Mouse (Mus musculus) cerebellum, postnatal 4 days (tissue): ENCODE measurements at regions not wholly inside any gene's neighbourhood (a gene's known extent, or its start where the extent isn't known, plus 50 kb on each side); places are given as distances from the start of the nearest gene placed in this dataset.

ENCODE experiments used
- DNase-seq, 2 experiments: peaks; one replicate each; pipeline ENCODE4 v3.0.0; 2022; ENCODE audit warnings: low spot score in 2 of 2, mixed read lengths in 1 of 2

DNA sequence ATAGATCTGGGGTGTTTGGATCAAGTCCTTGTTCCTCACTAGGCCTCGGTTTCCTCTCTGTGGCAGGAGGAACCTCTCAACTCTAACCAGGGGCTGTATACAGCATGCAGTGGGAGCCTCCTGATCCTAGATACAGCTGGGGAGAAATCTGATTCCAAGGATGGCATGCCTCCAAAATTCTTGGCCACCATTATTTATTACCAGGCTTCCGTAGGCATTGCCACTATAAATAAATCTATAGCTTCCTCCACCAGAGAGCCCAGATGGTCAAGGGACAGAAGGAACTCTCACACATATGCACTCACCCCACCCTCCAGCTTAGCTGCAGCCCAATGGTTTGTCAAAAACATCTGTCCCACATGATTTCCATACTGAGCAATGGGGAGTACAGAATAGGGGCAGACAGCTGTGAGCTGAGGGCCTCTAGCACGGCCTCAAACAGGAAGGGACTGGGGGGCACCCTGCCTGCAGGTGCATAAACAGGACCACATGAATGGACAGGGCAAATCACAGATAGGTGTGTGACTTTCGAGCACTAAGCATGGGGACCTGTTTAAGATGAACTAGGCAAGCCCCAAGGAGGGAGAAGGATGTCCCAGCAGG lies 100.8 kb upstream of the Mgme1 start:
- DNase-seq: no peak

DNA sequence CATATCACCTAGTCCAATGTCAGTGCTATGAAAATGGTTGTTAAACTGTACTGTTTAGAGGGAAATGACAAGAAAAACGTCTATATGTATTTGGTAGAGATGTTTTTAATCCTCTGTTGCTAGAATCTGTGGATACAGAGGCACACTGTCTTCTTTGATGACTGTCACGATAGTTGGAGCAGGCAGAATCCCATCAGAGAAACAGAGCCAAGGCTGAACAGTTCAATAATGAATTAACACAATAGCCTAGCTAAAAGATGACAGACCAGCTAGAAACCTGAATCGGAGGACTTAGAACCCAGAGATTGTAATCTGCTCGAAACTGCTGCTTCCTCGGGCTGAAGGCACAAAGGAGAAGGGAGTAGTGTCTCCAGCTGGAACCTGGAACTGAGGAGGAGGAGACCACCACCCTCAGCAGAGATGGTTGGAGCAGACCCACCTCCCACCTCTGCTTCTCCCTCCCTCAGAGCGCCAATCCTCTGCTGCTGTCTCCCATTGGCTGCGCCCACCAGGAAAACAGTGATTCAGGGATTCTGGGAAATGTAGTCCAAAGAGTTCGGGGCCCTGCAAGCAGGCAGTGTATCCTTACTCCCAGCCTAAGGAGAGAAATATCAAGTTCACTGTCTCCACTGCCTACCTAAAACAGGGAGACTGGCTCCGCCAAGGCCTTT lies 98.2 kb upstream of the Mgme1 start:
- peak; percentile 43 to 71 for DNase-seq

- DNase-seq: no peak
Observed at GRCm38 (mm10) chr2:144173358-144174106, 96.9 kb upstream of the Mgme1 start.

- no peak for DNase-seq
Observed at GRCm38 (mm10) chr2:144174366-144175035, 96.0 kb upstream of the Mgme1 start.

- no peak for DNase-seq
Observed at GRCm38 (mm10) chr2:144176508-144177170, 93.8 kb upstream of the Mgme1 start.

- no peak for DNase-seq
Observed at GRCm38 (mm10) chr2:144177268-144177667, 93.2 kb upstream of the Mgme1 start.

DNA sequence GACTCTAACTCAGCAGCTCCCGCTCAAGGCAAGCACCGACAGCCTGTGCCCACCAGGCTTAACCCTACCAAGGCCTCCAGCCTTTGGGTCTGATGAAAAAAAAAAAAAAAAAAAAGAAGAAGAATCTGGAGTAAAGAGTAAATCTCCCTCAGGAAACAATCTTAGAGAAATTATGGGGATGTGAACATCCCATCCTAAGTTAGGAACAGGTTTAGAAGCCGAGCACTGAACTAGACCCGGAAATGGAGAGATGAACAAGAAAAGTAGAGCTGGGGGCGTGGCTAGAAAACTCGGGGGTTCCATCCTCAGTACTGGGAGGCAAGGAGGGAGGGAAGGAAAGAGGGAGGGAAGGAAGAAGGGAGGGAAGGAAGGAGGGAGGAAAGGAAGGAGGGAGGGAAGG lies 92.5 kb upstream of the Mgme1 start:
- no peak for DNase-seq

DNA sequence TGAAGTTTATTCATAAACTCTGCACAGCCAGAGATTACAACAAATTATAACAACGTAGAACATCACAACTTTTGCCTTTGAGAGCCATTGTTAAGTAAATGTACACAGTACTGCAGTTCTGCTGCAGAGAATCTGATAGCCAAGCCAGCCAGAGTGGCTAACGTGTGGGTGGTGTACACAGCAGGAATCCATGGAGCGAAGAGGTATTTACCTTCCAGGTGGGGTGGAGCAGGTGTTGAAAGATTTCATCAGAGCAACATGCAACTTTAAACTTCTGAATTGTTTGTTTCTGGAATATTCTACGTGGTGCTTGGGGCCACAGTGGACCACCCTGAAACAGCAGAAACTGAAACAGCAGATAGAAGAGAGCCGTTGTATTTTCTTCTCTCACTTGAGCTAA lies 88.4 kb upstream of the Mgme1 start:
- no peak for DNase-seq

DNA sequence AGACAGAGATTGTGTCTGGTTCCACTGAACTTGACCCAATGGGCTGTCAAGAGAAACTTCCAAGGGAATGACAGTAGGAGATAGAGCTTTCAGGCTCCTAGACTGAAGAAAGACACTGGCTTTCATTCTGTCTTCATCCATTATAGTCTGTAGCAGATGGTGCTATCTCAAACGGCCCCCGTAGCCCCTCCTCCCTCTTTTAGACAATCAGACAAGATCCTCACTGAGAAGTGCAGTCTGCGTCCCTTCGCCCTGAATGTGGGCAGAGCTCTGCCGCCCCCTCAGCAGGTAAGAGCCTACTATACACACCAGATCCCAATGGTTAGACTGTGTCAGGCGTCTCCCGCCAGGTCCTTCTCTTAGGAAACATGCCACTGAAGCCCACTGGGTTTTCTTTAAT lies 87.9 kb upstream of the Mgme1 start:
- no peak for DNase-seq

DNA sequence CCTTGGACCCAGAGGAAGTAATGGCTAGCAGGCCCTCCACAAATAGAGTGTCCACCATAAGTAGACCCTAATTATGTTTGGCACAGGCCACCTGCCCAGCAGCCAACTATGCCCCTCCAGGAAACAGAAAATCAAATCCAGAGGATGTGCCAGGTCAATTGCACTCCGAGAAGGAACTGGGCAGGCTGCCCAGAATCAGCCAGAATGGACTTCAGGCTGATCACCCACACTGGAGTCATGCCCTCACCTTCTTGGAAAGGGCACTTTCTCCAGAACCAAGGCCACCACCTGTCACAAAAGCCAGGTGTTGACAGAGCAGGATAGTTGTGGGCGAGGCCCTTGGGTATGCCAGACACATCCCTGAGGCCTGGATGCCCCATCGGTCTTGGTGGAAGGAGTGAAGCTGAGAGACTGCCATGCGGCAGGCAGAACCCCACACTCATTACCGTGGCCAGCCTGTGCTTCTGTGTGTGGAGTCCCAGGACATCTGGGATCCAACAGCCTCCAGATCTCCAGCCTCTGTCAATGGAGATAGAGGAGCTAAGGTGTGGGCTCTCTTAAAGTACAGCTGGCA lies 87.0 kb upstream of the Mgme1 start:
- DNase-seq: peak in 1 of 2 experiments; percentile 66

GRCm38 (mm10) chr2:144185175-144185574 lies 85.3 kb upstream of the Mgme1 start:
- no peak for DNase-seq

- DNase-seq: no peak
Observed at GRCm38 (mm10) chr2:144186426-144186825, 84.0 kb upstream of the Mgme1 start.

GRCm38 (mm10) chr2:144188076-144188475 lies 82.4 kb upstream of the Mgme1 start:
- no peak for DNase-seq

DNA sequence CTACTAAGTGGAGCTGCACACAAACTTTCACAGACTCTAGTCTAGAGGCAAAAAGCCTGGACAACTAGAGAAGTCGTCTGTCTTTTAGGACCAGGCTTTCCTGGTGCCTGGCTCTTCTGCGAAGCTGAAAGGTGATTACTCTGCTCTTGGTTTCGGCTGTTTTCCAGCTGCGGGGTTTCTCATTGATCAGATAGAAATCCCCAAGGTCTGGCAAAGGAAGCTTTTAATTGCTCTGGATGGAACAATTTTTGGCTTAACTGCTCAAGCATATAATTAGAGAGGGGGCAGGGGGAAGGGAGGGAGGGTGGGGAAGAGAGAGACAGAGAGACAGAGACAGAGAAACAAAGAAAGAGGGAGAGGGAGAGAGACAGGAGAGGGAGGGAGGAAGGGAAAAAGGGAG lies 82.0 kb upstream of the Mgme1 start:
- DNase-seq: no peak

GRCm38 (mm10) chr2:144189756-144190155 lies 80.7 kb upstream of the Mgme1 start:
- no peak for DNase-seq

DNA sequence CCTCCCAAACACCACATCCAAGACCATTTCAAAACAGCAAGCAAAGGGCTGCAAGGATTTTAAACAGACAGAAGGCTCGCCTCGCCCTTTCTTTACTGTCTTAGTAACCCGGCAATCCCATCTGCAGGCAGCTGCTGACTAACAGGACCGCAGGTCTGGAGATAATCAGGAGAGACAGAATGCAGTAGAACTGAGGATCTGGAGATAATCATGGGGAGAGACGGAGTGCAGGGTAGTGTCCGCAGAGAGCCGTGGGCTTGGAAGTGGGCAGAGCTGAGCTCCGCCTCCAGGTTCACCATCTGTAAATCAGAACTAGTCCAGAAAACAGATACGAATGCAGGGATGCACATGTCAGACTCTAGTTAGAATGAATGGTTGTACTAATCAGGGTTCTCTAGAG lies 79.4 kb upstream of the Mgme1 start:
- no peak for DNase-seq

DNA sequence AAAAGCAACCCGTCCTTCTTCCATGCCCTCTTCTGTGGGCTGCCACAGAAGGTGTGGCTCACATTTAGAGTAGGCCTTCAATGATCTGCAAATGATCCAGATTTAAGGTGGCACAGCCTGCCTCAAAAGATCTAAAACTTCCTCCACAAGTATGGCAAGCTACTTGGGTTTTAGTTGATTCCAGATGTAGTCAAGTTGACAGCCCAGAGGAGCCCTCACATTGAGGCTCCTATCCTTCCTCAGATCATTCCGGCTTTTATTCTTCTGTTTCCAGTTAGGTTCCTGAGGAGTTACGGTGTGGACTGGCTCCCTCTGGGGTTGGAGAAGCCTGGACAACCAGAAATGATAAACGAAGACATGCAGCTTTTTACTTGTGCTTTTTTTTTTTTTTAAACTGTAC lies 78.8 kb upstream of the Mgme1 start:
- no peak for DNase-seq

GRCm38 (mm10) chr2:144192428-144192827 lies 78.0 kb upstream of the Mgme1 start:
- DNase-seq: no peak

- no peak for DNase-seq
Observed at GRCm38 (mm10) chr2:144195851-144196250, 74.6 kb upstream of the Mgme1 start.

DNA sequence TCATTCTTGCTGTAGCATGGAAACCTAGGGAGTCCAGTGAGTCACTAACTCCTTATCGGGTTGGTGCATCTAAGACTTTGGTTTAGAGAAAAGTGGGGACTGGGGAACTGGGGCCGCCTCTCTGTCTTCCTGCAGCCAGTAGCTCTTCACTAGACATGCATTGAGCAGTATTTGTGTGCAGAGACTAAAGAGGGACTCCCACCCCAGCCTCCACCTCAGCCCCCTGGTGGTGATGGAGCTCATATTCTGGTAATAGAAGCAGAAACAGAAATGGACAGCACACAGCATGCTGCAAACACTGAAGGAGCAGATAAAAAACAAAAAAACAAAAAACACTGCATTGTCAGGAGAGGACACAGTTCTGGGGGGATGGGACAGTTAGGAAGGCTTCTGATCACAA lies 73.3 kb upstream of the Mgme1 start:
- peak in 1 of 2 experiments; percentile 24 for DNase-seq

- DNase-seq: no peak
Observed at GRCm38 (mm10) chr2:144198326-144199051, 72.0 kb upstream of the Mgme1 start.
